Mouse (Mus musculus): ENCODE data around the gene Hba-x. TPM values are rescaled to one million over a fixed set of nuclear protein-coding genes. Genes with fewer than 3 reads are reported as not detected.

Hba-x gene
- total RNA-seq, 1 experiment from 2014 or later, result not detected

Other genes starting within 250 kb of the Hba-x start
- gene Il9r, start 76.1 kb upstream of the Hba-x start, total RNA-seq (2021), result not detected in 2 replicates
- 11.3 and 15.4 TPM in 2 replicates for gene Snrnp25, start 71.0 kb upstream of the Hba-x start, total RNA-seq (2021)
- 27.6 and 27.9 TPM in 2 replicates for gene Rhbdf1, start 54.1 kb upstream of the Hba-x start, total RNA-seq (2021)
- gene Mpg, start 49.9 kb upstream of the Hba-x start, total RNA-seq (2021), result 18.5 and 22.9 TPM in 2 replicates
- 79.0 and 83.9 TPM in 2 replicates for gene Nprl3, start 8.7 kb upstream of the Hba-x start, total RNA-seq (2021)
- gene Hba-a1, start 7.1 kb downstream of the Hba-x start, total RNA-seq (2021), result 2,198 and 2,224 TPM in 2 replicates
- gene Hbq1b, start 10.6 kb downstream of the Hba-x start, total RNA-seq (2021), result 0.64 TPM in 1 of 2 replicates, not detected in the other
- 1,730 and 2,563 TPM in 2 replicates for gene Hba-a2, start 20.1 kb downstream of the Hba-x start, total RNA-seq (2021)
- gene Hbq1a, start 23.7 kb downstream of the Hba-x start, total RNA-seq (2021), result not detected in 2 replicates
- 4.6 and 5.1 TPM in 2 replicates for gene Sh3pxd2b, start 71.4 kb downstream of the Hba-x start, total RNA-seq (2021)
- gene Ubtd2, start 179.0 kb downstream of the Hba-x start, total RNA-seq (2021), result 15.3 and 16.2 TPM in 2 replicates